Mouse (Mus musculus): ENCODE data around the gene Ttc33. TPM values are rescaled to one million over a fixed set of nuclear protein-coding genes. Genes with fewer than 3 reads are reported as not detected.

Gene Ttc33
- total and polyA plus RNA-seq, 2 experiments from 2014 or later: 35.9 to 51.0 TPM

DNA sequence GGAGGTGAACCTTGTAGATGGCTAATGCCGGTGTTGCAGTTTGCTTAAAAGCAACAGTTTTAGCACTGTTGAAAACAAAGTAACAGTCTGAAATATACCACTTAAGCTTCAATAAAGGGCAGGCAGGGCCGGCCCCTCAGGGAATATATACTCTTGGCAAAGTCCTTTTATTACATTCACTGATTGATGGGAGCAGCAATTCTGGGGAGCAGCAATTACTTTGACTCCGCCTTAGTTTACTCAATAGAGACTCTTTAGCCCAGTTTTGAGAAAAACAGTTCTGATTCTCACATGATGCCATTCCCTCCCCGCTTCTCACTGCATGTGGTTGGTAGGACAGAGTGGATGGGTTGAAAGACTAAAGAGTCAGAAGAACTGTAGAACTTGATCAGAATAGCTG is 36.1 kb upstream of the Ttc33 start:
- no peak overlapping the region for H3K4me3 ChIP-seq (ENCODE audit: low read depth, low read length)
- no peak for TF ChIP-seq CTCF (IDR thresholded peaks at IDR 0.05)
- ATAC-seq (ENCODE audit: low FRiP score) (no peak), DNase-seq (ENCODE audit: low spot score) (no peak)
- peaks cover 6% of the 10 kb centered on the region for H3K4me1 ChIP-seq (ENCODE audit: insufficient read depth, low read length)
- H3K36me3 ChIP-seq (ENCODE audit: insufficient read depth, low read length): no peaks in the 10 kb centered on the region
- 90% methylated on average over 4 of the region's 4 CpGs for WGBS
- no peak overlapping the region for H3K9ac ChIP-seq (replicated peaks; ENCODE audit: low read length, poor library complexity, severe bottlenecking)
- no peak overlapping the region for H3K4me2 ChIP-seq (ENCODE audit: low read depth, low read length, poor library complexity, severe bottlenecking)
- no peaks in the 10 kb centered on the region for H3K9me3 ChIP-seq (ENCODE audit: low read length)
- H3K27me3 ChIP-seq (ENCODE audit: insufficient read depth, low read length): no peaks in the 10 kb centered on the region
- no peak overlapping the region for H3K27ac ChIP-seq (ENCODE audit: low read depth, low read length)

- Histone ChIP-seq H3K36me3 (ENCODE audit: insufficient read depth, low read length) (no peaks in the 10 kb centered on the region), H3K4me1 (ENCODE audit: insufficient read depth, low read length) (no peaks in the 10 kb centered on the region), H3K9ac (replicated peaks; ENCODE audit: low read length, poor library complexity, severe bottlenecking) (no peak overlapping the region), H3K27me3 (ENCODE audit: insufficient read depth, low read length) (no peaks in the 10 kb centered on the region), H3K4me2 (ENCODE audit: low read depth, low read length, poor library complexity, severe bottlenecking) (no peak overlapping the region), H3K4me3 (ENCODE audit: low read depth, low read length) (no peak overlapping the region), H3K9me3 (ENCODE audit: low read length) (no peaks in the 10 kb centered on the region), H3K27ac (ENCODE audit: low read depth, low read length) (no peak overlapping the region)
- 94% methylated on average over 6 of the region's 6 CpGs for whole genome bisulfite sequencing
- ATAC-seq (ENCODE audit: low FRiP score) (no peak), DNase-seq (ENCODE audit: low spot score) (no peak)
- no peak for TF ChIP-seq CTCF (IDR thresholded peaks at IDR 0.05)
These were observed 33.2 kb upstream of the Ttc33 start for GRCm38 (mm10) chr15:5152171-5152570.

DNA sequence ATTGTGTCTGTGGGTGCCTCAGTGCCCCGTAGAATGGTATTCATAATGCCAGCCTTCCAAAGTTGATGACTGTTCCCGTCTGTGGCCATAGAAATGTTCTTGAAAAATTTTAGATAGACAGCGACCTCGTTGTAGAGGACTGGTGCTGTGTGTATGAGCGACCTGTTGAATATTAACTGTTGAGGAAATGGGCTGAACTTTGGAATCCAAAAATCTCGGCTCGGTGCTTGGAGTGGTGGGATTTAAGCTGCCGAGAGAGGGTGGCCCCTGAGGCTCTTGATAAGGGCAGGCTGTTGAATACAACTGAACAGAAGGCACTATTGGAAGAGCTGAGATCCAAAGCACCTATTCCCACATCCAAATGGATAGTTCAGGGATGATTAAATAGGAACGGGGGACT is 30.7 kb upstream of the Ttc33 start:
- no peak for TF ChIP-seq CTCF (IDR thresholded peaks at IDR 0.05)
- Histone ChIP-seq H3K4me2 (ENCODE audit: low read depth, low read length, poor library complexity, severe bottlenecking) (no peak overlapping the region), H3K4me1 (ENCODE audit: insufficient read depth, low read length) (no peaks in the 10 kb centered on the region), H3K27me3 (ENCODE audit: insufficient read depth, low read length) (no peaks in the 10 kb centered on the region), H3K9ac (replicated peaks; ENCODE audit: low read length, poor library complexity, severe bottlenecking) (no peak overlapping the region), H3K36me3 (ENCODE audit: insufficient read depth, low read length) (no peaks in the 10 kb centered on the region), H3K27ac (ENCODE audit: low read depth, low read length) (no peak overlapping the region), H3K9me3 (ENCODE audit: low read length) (no peaks in the 10 kb centered on the region), H3K4me3 (ENCODE audit: low read depth, low read length) (no peak overlapping the region)
- ATAC-seq (ENCODE audit: low FRiP score) (no peak), DNase-seq (ENCODE audit: low spot score) (no peak)
- 87% methylated on average over 9 of the region's 9 CpGs for WGBS

DNA sequence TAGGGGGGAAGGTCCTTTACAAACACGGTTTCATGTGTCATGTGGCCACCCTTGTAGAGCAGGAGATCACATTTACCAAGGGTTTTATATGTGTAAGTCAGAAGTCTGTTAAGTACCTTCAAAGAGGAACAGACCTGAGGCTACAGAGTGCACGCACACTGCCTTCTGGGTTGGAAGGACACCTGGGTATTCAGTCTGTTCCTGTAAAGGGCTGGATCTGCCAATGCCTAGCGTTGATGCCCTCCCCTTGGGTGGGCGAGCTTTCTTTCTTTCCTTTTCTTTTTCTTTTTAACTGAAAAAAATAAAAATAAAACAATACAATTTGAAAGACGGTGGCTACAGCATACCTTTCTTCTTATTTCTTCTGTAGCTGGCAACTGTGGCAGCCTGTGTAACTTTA is 30.2 kb upstream of the Ttc33 start:
- no peak overlapping the region for H3K9ac ChIP-seq (replicated peaks; ENCODE audit: low read length, poor library complexity, severe bottlenecking)
- no peaks in the 10 kb centered on the region for H3K27me3 ChIP-seq (ENCODE audit: insufficient read depth, low read length)
- no peak for DNase-seq (ENCODE audit: low spot score)
- no peaks in the 10 kb centered on the region for H3K4me1 ChIP-seq (ENCODE audit: insufficient read depth, low read length)
- H3K4me2 ChIP-seq (ENCODE audit: low read depth, low read length, poor library complexity, severe bottlenecking): no peak overlapping the region
- no peak for ATAC-seq (ENCODE audit: low FRiP score)
- no peak overlapping the region for H3K4me3 ChIP-seq (ENCODE audit: low read depth, low read length)
- 52% methylated on average over 5 of the region's 5 CpGs for WGBS
- TF ChIP-seq CTCF (IDR thresholded peaks at IDR 0.05): no peak
- H3K27ac ChIP-seq (ENCODE audit: low read depth, low read length): no peak overlapping the region
- H3K9me3 ChIP-seq (ENCODE audit: low read length): no peaks in the 10 kb centered on the region
- no peaks in the 10 kb centered on the region for H3K36me3 ChIP-seq (ENCODE audit: insufficient read depth, low read length)

DNA sequence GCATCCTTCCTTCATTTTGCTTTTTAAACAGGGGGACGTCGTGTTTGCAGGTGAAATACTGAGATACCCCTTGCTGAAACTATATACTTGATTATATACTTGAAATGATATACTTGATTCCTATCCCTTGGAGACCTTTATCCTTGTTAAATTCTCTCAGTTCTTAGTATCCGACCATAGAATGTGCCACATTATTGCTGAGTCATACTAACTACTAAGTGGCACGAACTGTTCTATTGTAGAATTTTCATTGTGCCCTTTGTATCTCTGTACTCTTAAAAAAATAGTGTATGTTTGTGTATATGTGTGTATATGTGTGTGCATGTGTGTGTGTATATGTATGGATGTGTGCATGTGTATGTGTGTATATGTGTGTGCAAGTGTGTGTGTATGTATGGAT is 29.0 kb upstream of the Ttc33 start:
- H3K27me3 ChIP-seq (ENCODE audit: insufficient read depth, low read length): no peaks in the 10 kb centered on the region
- H3K4me1 ChIP-seq (ENCODE audit: insufficient read depth, low read length): no peaks in the 10 kb centered on the region
- H3K27ac ChIP-seq (ENCODE audit: low read depth, low read length): no peak overlapping the region
- DNase-seq (ENCODE audit: low spot score) (no peak), ATAC-seq (ENCODE audit: low FRiP score) (no peak)
- no peaks in the 10 kb centered on the region for H3K36me3 ChIP-seq (ENCODE audit: insufficient read depth, low read length)
- no peak overlapping the region for H3K4me3 ChIP-seq (ENCODE audit: low read depth, low read length)
- 87% methylated on average over 4 of the region's 4 CpGs for WGBS
- H3K9me3 ChIP-seq (ENCODE audit: low read length): no peaks in the 10 kb centered on the region
- no peak overlapping the region for H3K4me2 ChIP-seq (ENCODE audit: low read depth, low read length, poor library complexity, severe bottlenecking)
- H3K9ac ChIP-seq (replicated peaks; ENCODE audit: low read length, poor library complexity, severe bottlenecking): no peak overlapping the region
- TF ChIP-seq CTCF (IDR thresholded peaks at IDR 0.05): no peak

DNA sequence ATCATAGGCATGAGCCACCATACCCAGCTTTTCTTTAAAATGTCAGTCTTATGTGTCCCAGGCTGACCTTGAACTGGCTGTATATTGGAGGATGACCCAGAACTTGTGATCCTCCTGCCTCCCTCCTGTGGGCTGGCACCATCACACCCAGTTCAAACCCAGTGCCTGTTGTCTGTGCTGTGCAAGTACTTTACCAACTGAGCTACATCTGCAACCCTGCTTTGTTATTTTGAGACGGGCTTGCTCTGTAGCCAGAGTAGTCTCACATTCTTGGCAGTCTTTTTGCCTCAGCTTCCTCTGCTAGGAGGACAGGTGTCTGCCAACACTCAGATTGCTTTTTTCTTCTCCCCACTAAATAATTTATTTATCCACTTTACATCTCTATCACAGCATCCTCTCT is 27.9 kb upstream of the Ttc33 start:
- no peak overlapping the region for H3K4me2 ChIP-seq (ENCODE audit: low read depth, low read length, poor library complexity, severe bottlenecking)
- no peak overlapping the region for H3K9ac ChIP-seq (replicated peaks; ENCODE audit: low read length, poor library complexity, severe bottlenecking)
- WGBS: 77% methylated on average over 1 of the region's 1 CpGs
- TF ChIP-seq CTCF (IDR thresholded peaks at IDR 0.05): no peak
- no peaks in the 10 kb centered on the region for H3K36me3 ChIP-seq (ENCODE audit: insufficient read depth, low read length)
- H3K4me3 ChIP-seq (ENCODE audit: low read depth, low read length): no peak overlapping the region
- no peaks in the 10 kb centered on the region for H3K4me1 ChIP-seq (ENCODE audit: insufficient read depth, low read length)
- no peaks in the 10 kb centered on the region for H3K27me3 ChIP-seq (ENCODE audit: insufficient read depth, low read length)
- no peak for DNase-seq (ENCODE audit: low spot score)
- H3K9me3 ChIP-seq (ENCODE audit: low read length): no peaks in the 10 kb centered on the region
- H3K27ac ChIP-seq (ENCODE audit: low read depth, low read length): no peak overlapping the region
- no peak for ATAC-seq (ENCODE audit: low FRiP score)

Data from midbrain, postnatal 0 days (tissue).